Mouse (Mus musculus) adrenal gland, adult 8-10 months (tissue): Measurements from ENCODE around the gene Pdcd6ip. TPM values are rescaled to one million over a fixed set of nuclear protein-coding genes. Genes with fewer than 3 reads are reported as not detected.

ENCODE experiments used
- DNase-seq: peaks from one replicate; pipeline ENCODE4 v3.0.0; 2022
- total RNA-seq, 4 experiments: library from RNA; stranded (reverse); gene quantifications; 2 replicates each; pipeline ENCODE4 v1.2.4; 2022

Gene Pdcd6ip
- total RNA-seq, 4 experiments from 2014 or later = 176 to 225 (median 190) TPM

DNA sequence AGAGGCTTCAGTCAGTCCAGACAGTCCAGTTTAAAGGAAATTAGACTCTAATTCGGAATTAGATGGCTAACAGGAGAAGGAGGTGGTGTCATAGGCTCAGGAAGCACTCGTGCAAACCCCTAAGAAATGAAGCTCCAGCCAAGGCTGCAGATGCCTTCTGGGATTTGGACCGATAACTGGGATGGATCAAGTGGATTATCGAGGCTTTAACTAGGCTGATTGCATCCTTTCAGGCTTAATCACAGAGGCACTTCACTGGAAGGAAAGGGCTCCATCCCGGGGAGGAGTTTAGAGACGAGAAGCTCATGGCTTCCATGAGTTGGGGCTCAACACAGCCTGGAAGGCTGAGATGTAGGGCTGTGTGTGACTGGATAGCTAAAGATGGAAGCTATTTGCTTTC, 84.0 kb downstream of the Pdcd6ip start:
- no peak for DNase-seq

DNA sequence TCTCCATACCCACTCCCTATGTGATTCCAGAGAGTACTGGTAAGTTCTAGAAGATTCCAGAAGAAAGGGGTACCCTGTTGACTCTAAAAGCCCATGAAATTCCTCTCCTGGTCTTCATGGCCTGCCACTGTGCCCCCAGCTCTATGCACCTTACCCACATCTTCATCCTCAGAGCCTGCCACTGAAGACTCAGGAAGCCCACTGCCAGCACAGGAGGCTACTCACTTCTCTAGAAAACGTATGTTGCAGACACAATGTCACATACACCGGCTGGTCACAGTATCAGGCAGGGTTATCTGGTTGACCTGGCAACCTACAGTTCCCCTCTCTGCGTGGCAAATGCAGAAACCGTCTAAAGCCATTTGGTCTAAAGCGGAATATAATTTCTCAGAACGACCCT, 91.0 kb downstream of the Pdcd6ip start:
- DNase-seq = no peak

DNA sequence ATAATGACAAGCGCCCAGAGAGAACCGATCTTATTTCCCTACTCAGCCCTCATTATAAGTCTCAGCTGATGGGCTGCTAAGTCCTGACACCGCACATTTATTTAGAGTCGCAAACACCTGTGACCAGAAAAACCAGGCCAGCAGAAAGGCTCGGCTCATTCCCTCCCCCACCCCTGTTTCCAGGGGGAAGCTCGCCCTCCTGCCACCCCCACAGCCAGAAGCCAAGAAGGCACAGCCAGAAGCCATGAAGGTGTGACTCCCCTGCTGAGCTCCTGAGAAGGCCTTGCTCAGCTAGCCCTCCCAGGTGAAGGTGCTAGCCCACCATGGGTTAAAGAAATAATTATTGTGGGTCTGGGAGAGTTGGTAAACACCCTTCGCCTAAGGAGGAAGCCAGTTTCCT, 97.3 kb downstream of the Pdcd6ip start:
- DNase-seq = no peak

DNA sequence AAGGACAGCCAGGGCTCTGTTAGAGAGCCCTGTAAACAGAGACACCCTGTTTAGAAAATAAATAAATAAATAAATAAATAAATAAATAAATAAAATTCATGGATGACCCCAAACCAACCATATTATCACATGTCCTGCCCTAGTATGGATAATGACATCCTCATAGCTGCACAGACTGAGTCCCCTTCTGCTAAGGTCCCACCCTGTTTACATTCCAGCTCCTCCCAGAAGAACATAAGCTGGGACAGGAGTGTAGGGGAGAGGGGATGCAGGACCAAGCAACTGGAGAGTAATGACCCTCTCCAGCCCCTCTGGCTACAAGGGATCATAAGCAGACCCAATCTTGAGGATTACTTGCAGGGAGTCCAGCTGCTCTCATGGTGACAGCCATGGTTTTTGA, 105.9 kb downstream of the Pdcd6ip start:
- DNase-seq = no peak

Other genes starting within 250 kb of the Pdcd6ip start
- 100 to 1,000 TPM; 122 to 289 (median 183) TPM for gene Clasp2, start 33.2 kb upstream of the Pdcd6ip start, total RNA-seq
- 10 to 100 TPM; 47.4 to 79.2 (median 66.6) TPM for gene Ubp1, start 222.7 kb upstream of the Pdcd6ip start, total RNA-seq